Mouse (Mus musculus): ENCODE data around the gene 1110017D15Rik. TPM values are rescaled to one million over a fixed set of nuclear protein-coding genes. Genes with fewer than 3 reads are reported as not detected.
A peak's percentile ranks its signal among the peaks of the same experiment; 100 is the strongest.

1110017D15Rik gene
- total RNA-seq (2021), result 1 to 10 TPM; 8.7 TPM
- long read RNA-seq, experiment 1, partial matches to known transcripts, result 6 of 12 reads
- long read RNA-seq, experiment 1, other reads (novel, unspliced or antisense), result 1 of 12 reads
- long read RNA-seq, experiment 2, partial matches to known transcripts, result 6 of 16 reads
- long read RNA-seq, experiment 2, other reads (novel, unspliced or antisense), result 5 of 16 reads

DNA sequence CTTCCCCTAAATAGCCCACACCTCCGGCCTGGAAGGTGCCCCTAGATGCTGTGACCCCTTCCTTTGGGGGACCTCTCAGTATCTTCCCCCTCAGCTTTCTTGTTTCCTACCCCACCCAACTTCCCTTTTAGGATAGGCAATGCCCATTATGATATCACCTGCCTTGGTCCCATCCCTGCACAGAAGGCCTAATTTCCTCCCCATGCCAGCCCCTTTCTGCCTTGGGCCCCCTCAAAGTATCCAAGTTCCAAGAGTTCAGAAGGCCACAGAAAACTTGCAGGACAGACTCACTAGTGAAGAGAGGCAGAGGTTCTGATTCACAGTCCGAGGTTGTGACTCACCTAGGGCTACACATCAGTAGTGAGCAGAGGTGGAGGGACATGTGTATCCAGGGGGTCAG is at the start of gene 1110017D15Rik:
TSS of gene 1110017D15Rik (minus strand) at position 101 of the 400 bp plus-strand sequence.
- no peak for DNase-seq (ENCODE audit: low spot score in 2 of 2)
- intact Hi-C loops (cut with DNase I), result no loop called here

DNA sequence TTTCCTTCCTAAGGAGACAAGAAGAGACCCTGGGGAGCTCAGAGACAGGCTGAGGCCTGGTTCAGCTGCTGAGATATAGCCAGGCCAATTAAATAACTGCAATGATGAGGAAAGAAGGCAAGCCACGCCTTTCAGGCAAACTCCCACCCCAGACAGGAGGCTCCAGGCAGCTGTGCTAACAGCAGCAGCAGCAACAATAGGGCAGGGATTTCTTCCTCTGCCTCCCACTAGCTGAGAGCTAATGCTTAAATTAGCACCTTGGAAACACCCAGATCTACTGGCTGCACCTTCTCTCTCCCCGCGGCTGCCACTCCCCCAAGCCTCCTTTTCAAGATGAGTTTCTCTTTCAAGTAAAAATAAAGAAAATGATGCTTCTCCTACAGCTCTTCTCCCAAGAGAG is 49.0 kb upstream of the 1110017D15Rik start:
- intact Hi-C loops (cut with DNase I), result loop anchor here (5.0 kb wide), 2 partner anchors 44 to 99 kb away; partner anchors contain the start of gene Nudt2
- DNase-seq (ENCODE audit: low spot score in 2 of 2), result no peak

DNA sequence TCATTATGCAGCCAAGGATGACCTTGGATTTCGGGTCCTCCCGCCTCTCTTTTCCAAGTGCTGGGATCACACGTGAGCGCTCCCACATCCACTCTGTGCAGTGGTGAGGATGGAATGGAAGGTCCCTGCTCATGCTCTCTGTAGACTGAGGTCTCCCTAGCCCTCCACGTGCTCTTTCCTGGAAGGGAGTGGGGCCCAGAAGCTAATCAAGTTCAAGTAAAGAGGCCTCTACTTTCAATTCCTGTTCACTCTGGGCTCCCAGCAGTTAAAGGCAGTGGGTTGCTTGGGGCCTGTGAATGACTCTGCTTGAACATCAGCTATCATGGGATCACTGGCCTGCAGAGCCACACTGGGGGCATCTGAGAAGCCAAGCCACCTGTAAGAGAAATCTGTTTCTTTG is 46.2 kb upstream of the 1110017D15Rik start:
- intact Hi-C loops (cut with DNase I), result no loop called here
- no peak for DNase-seq (ENCODE audit: low spot score in 2 of 2)

DNA sequence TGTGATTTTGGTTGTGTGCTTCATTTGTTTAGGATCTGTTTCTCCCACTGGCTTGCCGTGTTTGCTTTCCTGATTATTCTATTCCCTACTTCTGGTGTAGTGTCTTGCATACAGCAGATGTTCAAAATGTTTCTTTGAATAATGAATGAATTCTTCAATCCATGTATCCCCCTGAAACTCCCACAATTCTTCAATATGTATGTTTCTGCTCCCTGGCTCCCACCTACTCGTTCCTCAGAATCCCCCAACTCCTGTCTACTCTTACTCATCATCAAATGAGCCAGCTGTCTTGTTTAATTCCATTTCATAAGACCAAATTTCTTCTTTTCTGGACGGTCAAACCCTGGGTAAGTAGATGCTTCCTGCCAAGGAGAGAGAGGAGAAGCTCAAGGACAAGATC is 40.0 kb upstream of the 1110017D15Rik start:
- DNase-seq (ENCODE audit: low spot score in 2 of 2), result no peak

DNA sequence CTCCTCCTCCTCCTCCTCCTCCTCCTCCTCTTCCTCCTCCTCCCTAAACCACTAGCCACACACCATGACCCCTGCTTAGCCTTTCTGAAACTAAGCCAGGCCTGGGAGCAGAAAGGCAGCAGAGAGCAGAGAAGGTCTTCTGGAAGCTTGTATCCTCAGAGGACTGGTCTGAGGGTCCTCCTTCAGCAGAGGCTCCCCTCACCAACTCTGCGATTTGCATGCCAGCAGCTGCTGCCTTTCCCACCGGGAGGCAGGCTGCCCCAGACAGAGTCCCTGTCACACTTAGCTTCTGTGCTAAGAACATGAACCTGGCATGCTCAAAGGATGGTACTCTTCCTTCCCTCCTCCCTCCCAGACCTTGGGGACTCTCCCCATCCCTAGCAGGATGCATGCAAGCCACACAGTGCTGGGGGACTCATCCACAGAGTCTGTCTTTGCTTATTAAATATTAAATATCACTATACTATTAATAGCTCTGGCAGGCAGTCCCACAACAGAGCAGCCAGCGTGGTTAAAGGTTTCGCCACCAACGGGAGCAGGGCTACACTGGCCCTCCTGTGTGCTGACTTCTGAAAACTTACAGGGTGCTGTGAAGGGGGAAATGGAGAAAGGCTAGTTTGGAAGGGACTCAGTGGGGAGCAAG is 39.3 kb upstream of the 1110017D15Rik start:
- intact Hi-C loops (cut with DNase I), result no loop called here
- DNase-seq (ENCODE audit: low spot score in 2 of 2), result no peak

More for the DNA sequence above, 40.0 kb upstream of the 1110017D15Rik start:
- intact Hi-C loops (cut with DNase I), result no loop called here

DNA sequence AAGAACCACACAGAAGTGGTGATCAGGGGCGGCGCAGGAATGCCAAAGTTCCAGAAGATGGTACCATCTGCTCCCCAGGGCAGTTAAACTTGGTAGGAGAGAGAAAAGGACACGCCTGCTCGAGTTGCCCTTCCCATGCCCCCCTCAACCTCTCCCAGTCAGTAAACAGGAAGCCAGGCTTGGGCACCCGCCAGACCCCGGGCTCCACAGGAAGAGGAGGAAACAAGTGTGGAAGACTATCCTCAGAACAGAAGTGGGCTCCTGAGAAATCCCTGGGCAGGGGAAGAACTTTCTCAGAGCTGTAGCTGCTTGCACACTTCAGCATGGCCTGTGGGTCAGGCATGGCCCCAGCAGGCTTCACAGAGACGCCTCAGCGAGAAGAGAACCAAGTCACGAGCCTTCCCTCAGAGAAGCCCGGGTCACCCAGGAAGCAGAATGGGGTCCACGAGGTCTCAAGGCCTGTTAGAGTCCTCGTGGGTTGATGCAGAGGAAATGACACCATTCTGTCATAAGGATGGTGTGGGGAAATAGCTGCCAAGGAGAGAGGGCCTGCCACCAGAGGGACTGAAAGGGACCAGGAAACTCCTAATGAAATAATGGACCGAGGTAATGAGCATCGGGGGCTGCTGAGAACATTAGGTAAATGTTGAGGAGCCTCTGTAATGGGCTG is 38.0 kb upstream of the 1110017D15Rik start:
- intact Hi-C loops (cut with DNase I), result loop anchor here (5.0 kb wide), 1 partner anchor 97 kb away; no protein-coding TSS in a partner anchor
- no peak for DNase-seq (ENCODE audit: low spot score in 2 of 2)

DNA sequence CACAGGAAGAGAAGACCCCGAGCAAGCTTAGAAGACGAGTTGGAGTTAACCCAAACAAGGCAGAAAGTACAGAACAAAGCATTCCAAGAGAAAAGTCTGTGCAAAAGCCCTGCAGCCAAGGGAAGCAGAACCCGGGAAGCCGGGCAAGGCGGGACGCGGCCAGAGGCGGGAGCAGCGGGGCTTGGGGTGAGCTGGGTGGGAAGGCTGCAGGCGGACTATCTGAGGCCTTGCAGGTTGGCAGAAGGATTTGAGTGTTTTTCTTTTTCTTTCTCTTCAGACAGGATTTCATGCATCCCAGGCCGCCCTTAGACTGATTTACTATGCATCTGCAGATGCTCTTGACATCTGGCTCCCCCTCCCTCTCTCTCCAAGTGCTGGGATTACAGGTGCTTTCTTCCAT is 36.0 kb upstream of the 1110017D15Rik start:
- DNase-seq (ENCODE audit: low spot score in 2 of 2), result no peak
- intact Hi-C loops (cut with DNase I), result loop anchor here (5.0 kb wide), 1 partner anchor 99 kb away; no protein-coding TSS in a partner anchor

DNA sequence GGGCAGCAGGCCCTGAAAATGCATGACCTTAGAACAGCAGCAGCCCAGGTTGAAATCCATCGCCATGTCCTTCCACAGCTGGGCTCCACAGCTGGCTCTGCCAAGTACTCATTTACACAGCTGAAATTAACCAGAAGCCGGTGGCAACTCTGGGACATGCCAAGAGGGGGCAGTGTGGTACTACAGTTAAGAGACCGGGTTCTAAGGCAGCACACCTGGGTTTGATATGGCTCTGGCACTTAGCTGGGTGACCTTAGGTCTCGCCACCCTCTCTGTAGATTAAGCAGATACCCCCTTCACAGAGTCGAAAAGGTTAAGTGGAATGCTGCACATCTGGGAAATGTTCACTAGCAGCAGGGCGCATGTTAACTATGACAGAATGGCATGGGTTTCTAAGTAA is 35.4 kb upstream of the 1110017D15Rik start:
- peak; percentile 73 to 83 for DNase-seq (ENCODE audit: low spot score in 2 of 2)
- intact Hi-C loops (cut with DNase I), result loop anchor here (5.0 kb wide), 1 partner anchor 100 kb away; no protein-coding TSS in a partner anchor

DNA sequence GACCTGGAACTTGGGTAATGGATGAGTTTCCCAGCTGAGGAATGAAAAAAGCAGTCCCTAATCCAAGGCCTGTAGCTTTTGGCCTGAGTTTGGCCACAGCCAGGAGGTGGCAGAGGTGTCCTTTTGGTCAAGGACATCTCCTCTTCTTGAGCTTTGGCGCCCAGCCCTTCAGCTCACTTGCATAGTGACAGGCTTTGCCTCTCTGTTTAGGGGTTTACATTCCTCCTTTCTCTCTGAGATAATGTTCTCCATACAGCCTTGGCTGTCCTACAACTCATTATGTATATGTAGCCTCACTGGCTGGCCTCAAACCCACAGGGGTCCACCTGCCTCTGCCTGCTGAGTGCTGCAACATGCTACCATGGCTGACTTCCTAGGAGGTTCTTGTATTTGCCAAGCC is 30.0 kb upstream of the 1110017D15Rik start:
- intact Hi-C loops (cut with DNase I), result no loop called here
- no peak for DNase-seq (ENCODE audit: low spot score in 2 of 2)

DNA sequence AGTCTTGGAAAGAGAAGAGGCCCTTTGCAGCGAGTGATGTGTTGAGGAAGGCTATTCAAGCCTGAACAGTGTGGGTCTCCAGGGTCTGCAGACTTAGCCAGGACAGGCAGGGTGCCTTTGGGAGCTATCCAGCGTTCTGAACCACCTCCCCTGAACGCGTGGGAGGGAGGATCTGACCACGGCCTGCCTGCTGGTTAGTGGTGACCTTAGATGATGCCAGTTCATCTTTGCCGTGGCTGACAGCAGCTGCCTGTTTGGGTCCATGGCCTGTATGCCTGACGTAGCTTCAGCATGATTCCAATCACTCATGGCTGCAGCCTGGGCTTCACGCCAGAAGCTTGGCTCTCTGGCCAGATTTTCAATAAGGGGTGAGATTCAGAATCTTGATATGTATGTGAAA is 28.9 kb upstream of the 1110017D15Rik start:
- DNase-seq (ENCODE audit: low spot score in 2 of 2), result no peak

DNA sequence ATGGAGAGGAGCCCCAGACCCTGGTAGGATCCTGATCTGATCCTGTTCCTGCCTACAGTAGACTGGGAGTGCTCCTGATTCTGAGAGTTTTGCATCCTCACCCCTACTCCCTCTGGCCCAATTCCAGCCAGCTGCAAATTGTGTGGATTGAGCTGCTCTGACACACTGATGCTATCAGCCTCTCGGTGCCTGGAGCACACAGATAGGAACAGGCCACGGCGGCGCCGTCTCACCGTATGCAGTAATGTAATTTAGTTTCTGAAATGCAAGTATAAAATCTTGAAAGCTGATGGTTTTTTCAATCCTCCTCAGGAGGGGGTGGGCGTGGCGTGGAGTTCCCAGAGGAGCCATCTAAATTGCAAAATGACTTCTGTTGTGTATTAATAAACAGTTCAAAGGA is 25.0 kb upstream of the 1110017D15Rik start:
- intact Hi-C loops (cut with DNase I), result no loop called here
- DNase-seq (ENCODE audit: low spot score in 2 of 2), result no peak

More for the DNA sequence above, 28.9 kb upstream of the 1110017D15Rik start:
- intact Hi-C loops (cut with DNase I), result no loop called here

DNA sequence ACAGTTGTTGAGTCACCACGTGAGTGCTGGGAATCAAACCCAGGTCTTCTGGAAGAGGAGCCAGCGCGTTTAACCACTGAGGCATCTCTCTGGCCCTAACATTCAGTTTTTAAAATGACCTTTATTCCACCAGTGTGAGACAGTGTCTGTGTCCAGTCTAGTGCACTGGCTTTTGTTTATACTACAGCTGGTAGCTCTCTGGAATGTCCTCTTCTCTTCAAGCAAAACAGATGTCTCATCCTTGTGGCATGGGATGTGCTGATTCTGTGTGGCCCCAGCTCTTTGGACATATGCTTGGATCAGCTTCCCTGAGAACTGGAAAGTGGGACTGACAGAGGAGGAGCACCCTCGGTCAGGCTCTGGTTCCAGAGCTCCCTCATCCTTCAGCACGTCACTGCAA is 17.7 kb upstream of the 1110017D15Rik start:
- DNase-seq (ENCODE audit: low spot score in 2 of 2), result no peak

DNA sequence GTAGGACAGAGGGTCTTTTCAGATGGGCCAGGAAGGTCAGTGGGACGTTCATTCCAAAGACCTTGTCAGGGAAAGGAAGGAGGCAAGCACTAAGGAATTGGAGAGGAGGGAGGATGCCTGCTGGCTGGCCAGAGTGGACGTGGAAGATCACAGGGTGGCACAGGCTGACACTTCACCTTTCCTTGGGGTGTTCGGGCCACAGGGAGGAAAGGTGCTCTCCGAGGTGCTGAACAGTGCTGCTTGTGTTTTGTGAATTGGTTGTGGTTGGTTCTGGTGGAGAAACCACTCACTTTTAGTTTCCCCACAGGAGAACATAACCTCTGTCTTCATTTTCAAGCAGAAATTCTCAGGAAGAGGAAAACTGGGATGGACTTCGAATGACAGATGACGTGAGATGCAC is 15.3 kb upstream of the 1110017D15Rik start:
- no peak for DNase-seq (ENCODE audit: low spot score in 2 of 2)
- intact Hi-C loops (cut with DNase I), result no loop called here

More for the DNA sequence above, 17.7 kb upstream of the 1110017D15Rik start:
- intact Hi-C loops (cut with DNase I), result no loop called here

DNA sequence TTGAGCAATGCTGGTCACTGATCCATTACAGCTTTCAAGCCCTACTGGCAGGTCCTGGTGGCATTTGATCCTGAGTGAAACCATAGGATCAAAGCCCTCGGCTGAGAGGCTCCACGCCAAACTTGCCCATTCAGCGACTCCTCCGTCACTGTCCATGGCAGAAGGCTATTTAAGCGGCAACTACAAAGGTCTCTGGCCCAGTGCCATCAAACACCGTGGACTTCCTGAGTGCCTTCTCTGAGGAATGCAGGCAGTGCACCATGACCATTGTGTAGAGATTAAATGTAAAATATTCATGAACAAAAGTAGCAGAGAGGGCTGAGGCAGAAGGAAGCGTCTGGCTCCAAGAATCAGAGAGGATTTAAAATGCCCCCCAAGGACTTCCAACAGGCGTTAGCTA is 10.9 kb upstream of the 1110017D15Rik start:
- DNase-seq (ENCODE audit: low spot score in 2 of 2), result no peak
- intact Hi-C loops (cut with DNase I), result no loop called here

DNA sequence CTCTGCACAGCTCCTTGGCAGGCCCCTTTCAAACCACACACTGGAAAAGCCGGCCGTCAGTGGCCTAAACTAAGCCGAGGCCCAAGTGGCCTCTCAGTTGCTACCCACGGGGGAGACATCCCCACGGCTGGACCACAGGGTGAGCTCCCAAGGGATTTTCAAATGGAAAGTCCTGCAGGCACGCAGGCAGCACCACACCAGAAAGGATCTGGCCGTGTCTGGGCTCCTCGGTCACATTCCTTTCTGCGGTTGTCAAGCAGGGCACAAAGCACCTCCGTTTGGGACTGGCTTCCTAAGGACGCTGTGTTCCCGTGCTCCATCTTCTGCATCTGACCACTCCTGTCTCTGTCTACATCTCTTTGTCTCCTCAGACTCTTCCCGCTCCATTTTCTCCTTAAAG is 9.9 kb upstream of the 1110017D15Rik start:
- intact Hi-C loops (cut with DNase I), result no loop called here
- DNase-seq (ENCODE audit: low spot score in 2 of 2), result no peak

DNA sequence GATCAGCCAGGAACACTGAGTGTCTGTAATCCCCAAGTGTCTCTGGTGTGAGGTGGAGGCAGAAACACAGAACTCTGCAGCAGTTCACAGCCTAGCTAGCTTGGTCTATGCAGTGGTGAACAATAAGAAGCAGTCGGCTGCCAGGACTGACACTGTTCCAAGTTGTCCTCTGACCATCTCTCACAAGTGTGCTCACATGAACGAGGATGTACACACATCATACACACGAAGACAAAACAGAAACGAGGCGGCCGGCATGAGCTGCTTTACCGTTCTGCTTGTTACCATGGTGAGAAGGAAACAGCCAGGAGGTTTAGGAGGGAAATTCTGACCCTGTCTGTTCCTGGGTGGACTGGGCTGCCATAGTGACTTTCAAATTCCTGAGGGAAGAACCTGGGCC is 9.4 kb upstream of the 1110017D15Rik start:
- intact Hi-C loops (cut with DNase I), result no loop called here
- no peak for DNase-seq (ENCODE audit: low spot score in 2 of 2)

DNA sequence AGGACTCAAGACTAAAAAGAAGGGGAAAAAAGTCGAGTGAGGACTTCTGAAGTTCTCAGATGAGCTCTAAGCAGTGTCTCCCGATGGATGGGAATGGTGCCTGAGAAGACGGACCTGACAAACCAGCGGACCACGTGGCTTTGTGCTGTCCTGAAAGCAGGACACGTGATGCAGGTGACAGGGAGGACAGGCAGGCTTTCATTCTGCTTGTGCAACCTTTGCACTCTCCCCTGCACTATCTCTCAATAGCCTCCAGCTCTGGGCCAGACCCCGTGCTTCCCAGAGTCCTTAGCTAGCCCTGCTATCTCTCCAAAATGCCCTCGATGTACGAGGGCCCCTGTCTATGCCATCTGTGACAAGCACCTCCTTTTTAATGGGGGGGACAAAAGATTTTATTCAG is 7.7 kb upstream of the 1110017D15Rik start:
- no peak for DNase-seq (ENCODE audit: low spot score in 2 of 2)

DNA sequence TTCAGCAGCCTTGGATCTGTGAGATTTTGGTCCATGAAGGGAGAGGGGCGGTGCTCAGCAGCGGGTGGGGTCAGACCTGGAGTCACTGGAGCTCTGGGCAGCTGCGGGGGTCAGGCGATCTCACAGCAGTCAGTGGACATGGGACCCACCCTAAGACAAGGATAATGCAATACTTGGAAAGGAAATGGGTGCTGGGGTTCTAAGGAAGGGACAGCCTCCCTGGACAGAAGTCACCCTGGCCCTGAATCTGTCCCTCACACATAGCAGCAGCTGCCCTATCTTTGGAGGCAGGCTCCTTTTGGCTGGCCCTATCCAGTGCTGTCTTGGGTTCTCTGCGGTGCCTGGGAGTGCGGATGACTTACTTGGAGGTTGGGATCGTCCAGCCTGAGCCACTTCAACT is 6.7 kb upstream of the 1110017D15Rik start:
- intact Hi-C loops (cut with DNase I), result loop anchor here (1.0 to 5.0 kb wide), 2 partner anchors 43 to 90 kb away; partner anchors contain the start of genes Dnaic1 and Fam219a
- DNase-seq (ENCODE audit: low spot score in 2 of 2), result no peak

More for the DNA sequence above, 7.7 kb upstream of the 1110017D15Rik start:
- intact Hi-C loops (cut with DNase I), result loop anchor here (5.0 kb wide), 1 partner anchor 42 kb away; the partner anchor contains the start of genes Dnaic1 and Fam219a

DNA sequence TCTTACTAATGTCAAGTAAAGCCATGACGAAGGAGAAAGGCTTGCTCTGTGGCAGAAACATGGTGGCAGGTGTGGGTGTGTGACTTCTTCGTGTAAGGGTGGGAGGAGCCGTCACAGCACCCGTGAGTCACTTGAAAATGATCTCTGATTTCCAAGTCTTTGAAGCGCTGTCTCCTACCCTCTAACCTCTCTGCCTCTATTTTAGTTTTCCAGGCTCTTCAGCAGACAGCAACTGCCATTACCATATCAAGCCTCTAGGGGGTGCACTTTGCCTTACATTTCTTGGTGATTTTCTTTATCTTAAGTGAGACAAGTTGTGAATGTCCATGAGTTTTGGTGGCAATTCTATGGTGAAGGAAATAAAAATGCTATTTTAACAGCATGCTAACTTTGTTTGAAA is 5.7 kb upstream of the 1110017D15Rik start:
- intact Hi-C loops (cut with DNase I), result loop anchor here (1.0 to 5.0 kb wide), 2 partner anchors 45 to 92 kb away; partner anchors contain the start of genes Dnaic1 and Fam219a
- peak; percentile 71 to 82 for DNase-seq (ENCODE audit: low spot score in 2 of 2)

DNA sequence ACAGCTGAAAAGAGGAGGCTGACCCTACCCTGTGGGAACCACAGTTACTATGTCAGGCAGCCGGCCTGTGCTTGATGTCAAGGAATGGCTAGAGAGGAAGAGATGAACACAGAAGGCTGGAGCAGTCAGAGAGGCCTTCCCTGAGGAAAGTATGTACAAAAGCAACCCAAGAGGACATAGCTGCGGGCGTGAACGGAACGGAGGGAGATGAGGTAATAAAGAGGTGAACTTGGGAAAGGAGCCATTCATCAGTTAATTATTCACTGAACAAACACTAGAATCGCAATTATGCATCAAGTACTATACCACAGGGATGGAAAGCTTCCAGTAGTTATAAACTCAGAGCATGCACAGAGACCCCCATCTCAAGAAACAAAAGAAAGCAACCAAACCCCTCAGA is 5.0 kb upstream of the 1110017D15Rik start:
- intact Hi-C loops (cut with DNase I), result loop anchor here (5.0 kb wide), 1 partner anchor 45 kb away; the partner anchor contains the start of genes Dnaic1 and Fam219a
- no peak for DNase-seq (ENCODE audit: low spot score in 2 of 2)
